8 mouse cellular contexts compared by ENCODE assay signal in the genomic region with DNA sequence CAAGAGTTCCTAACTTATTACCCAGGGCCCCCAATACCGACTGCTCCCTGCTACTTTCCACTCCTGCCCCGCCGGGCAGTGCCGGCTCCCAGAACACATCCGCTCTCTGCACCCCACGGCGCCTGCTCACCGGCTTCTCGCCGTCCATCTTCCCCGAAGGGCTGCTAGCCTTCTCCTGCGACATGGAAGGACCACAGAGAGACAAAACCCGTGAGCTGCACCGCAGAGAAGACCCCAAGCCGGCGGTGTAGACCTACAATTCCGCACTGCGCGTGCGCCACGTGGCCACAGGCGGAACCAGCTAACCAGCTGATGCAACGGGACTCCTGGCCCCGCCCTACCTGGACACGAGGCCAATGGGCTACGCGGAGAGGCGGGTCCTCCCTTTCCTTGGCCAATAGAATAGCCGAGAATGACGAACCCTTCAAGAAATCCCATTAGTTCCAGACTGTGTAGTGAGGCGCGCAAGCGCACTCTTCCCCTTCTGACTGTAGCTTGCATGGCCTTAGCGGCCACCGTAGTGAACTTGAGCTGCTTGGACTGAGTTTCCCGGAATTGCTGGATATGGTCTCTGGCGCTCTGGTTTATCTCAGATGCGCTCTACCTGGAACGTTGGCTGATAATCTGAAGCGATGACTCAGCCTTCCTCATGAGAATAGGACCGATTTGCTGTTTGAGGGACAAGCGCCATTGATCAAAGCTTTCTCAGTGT. TPM values are rescaled to one million over a fixed set of nuclear protein-coding genes. Genes with fewer than 3 reads are reported as not detected.
A peak's percentile ranks its signal among the peaks of the same experiment; 100 is the strongest.
DNase-seq lines count a peak whose midpoint lies in the region; ATAC-seq and TF ChIP-seq lines count a peak whose summit lies in the region.

Gene Tars, minus strand, starts transcription at position 310 of the 712 bp plus-strand sequence.

- peak; percentile 82; the same call in 1 of the 2 replicates for TF ChIP-seq POLR2A in bone marrow, adult 2 months (IDR thresholded peaks at IDR 0.05; ENCODE audit: borderline replicate concordance, control insufficient read depth, low read depth, low read length)
- TF ChIP-seq POLR2A in limb, embryonic 14.5 days (IDR thresholded peaks at IDR 0.05; ENCODE audit: borderline replicate concordance, extremely low read depth, insufficient read depth, insufficient read length), result 0 out of 2 replicates have a peak, but pooled peaks have one; percentile 34

- ATAC-seq in embryonic facial prominence, embryonic 15.5 days (ENCODE audit: insufficient number of reproducible peaks, low FRiP score, low TSS enrichment, low read depth), result peak; percentile 100
- peak; percentile 100 for ATAC-seq in limb, embryonic 14.5 days (ENCODE audit: low FRiP score, low read depth)
- peak; percentile 100 for ATAC-seq in midbrain, postnatal 0 days (ENCODE audit: low FRiP score)

- H3K36me3 ChIP-seq in embryonic facial prominence, embryonic 15.5 days, result 0 out of 2 replicates have a peak, but pooled peaks cover 15% of the 10 kb centered on the region
- H3K36me3 ChIP-seq in limb, embryonic 14.5 days (ENCODE audit: control insufficient read depth, insufficient read depth, low read length), result peaks cover 19% of the 10 kb centered on the region
- H3K36me3 ChIP-seq in midbrain, postnatal 0 days (ENCODE audit: insufficient read depth, low read length), result peaks cover 4% of the 10 kb centered on the region; the same call in 1 of the 2 replicates

- H3K4me2 ChIP-seq in embryonic facial prominence, embryonic 15.5 days (replicated peaks), result peak within 1 kb of the TSS; percentile 77
- peak within 1 kb of the TSS; percentile 78 for H3K4me2 ChIP-seq in limb, embryonic 14.5 days (replicated peaks; ENCODE audit: low read depth, low read length, severe bottlenecking)
- peak within 1 kb of the TSS; percentile 83 for H3K4me2 ChIP-seq in midbrain, postnatal 0 days (ENCODE audit: low read depth, low read length, poor library complexity, severe bottlenecking)

- H3K9ac ChIP-seq in embryonic facial prominence, embryonic 15.5 days, result peak within 1 kb of the TSS; percentile 74
- H3K9ac ChIP-seq in limb, embryonic 14.5 days (ENCODE audit: low read depth, low read length, severe bottlenecking), result peak within 1 kb of the TSS; percentile 77
- H3K9ac ChIP-seq in midbrain, postnatal 0 days (replicated peaks; ENCODE audit: low read length, poor library complexity, severe bottlenecking), result peak within 1 kb of the TSS; percentile 78

- H3K9me3 ChIP-seq in embryonic facial prominence, embryonic 15.5 days (replicated peaks), result no peaks in the 10 kb centered on the region
- H3K9me3 ChIP-seq in limb, embryonic 14.5 days (ENCODE audit: control insufficient read depth, low read length), result no peaks in the 10 kb centered on the region
- no peaks in the 10 kb centered on the region for H3K9me3 ChIP-seq in midbrain, postnatal 0 days (ENCODE audit: low read length)

- H3K27me3 ChIP-seq in embryonic facial prominence, embryonic 15.5 days, result peaks cover 4% of the 10 kb centered on the region; the same call in 1 of the 2 replicates
- no peaks in the 10 kb centered on the region for H3K27me3 ChIP-seq in limb, embryonic 14.5 days (ENCODE audit: control insufficient read depth, insufficient read depth, low read length)
- no peaks in the 10 kb centered on the region for H3K27me3 ChIP-seq in midbrain, postnatal 0 days (ENCODE audit: insufficient read depth, low read length)

- TF ChIP-seq CTCF in bone marrow, adult 2 months (IDR thresholded peaks at IDR 0.05; ENCODE audit: control insufficient read depth, insufficient read depth, low read length), result peak; percentile 9; the same call in 1 of the 2 replicates
- TF ChIP-seq CTCF in midbrain, postnatal 0 days (IDR thresholded peaks at IDR 0.05), result 0 out of 2 replicates have a peak, but pooled peaks have one; percentile 3

- under 1% methylated on average over 42 of the region's 42 CpGs for WGBS in bone marrow, adult 2 months
- WGBS in embryonic facial prominence, embryonic 15.5 days, result under 1% methylated on average over 42 of the region's 42 CpGs
- under 1% methylated on average over 42 of the region's 42 CpGs for WGBS in limb, embryonic 14.5 days
- under 1% methylated on average over 42 of the region's 42 CpGs for WGBS in midbrain, postnatal 0 days

- H3K27ac ChIP-seq in bone marrow, adult 2 months (ENCODE audit: control insufficient read depth, insufficient read depth, low read depth, low read length, poor library complexity), result peak within 1 kb of the TSS; percentile 26; the same call in 1 of the 2 replicates
- H3K27ac ChIP-seq in embryonic facial prominence, embryonic 15.5 days (replicated peaks), result peak within 1 kb of the TSS; percentile 80
- H3K27ac ChIP-seq in limb, embryonic 14.5 days (replicated peaks; ENCODE audit: low read depth, low read length), result peak within 1 kb of the TSS; percentile 58; the same call in 1 of the 2 replicates
- H3K27ac ChIP-seq in midbrain, postnatal 0 days (ENCODE audit: low read depth, low read length), result peak within 1 kb of the TSS; percentile 38; the same call in 1 of the 2 replicates

- no peaks in the 10 kb centered on the region; the same call in 1 of the 2 replicates for H3K4me1 ChIP-seq in bone marrow, adult 2 months (ENCODE audit: control insufficient read depth, insufficient read depth, low read length)
- peaks cover 15% of the 10 kb centered on the region for H3K4me1 ChIP-seq in embryonic facial prominence, embryonic 15.5 days
- peaks cover 7% of the 10 kb centered on the region for H3K4me1 ChIP-seq in limb, embryonic 14.5 days (ENCODE audit: control insufficient read depth, insufficient read depth, low read length)
- peaks cover 7% of the 10 kb centered on the region; the same call in 1 of the 2 replicates for H3K4me1 ChIP-seq in midbrain, postnatal 0 days (ENCODE audit: insufficient read depth, low read length)

- peak; percentile 99 for DNase-seq in 416B (ENCODE audit: low read depth)
- peak; percentile 98 for DNase-seq in heart, adult 8-10 months (ENCODE audit: low spot score)
- peak; percentile 99 for DNase-seq in kidney, adult 9 months
- DNase-seq in limb, embryonic 14.5 days (ENCODE audit: low spot score), result peak; percentile 100
- DNase-seq in midbrain, postnatal 0 days (ENCODE audit: low spot score), result peak; percentile 100
- DNase-seq in spleen, postnatal 14 days (ENCODE audit: low spot score in 2 of 2), result peak; percentile 86 to 90

- peak within 1 kb of the TSS; percentile 86 for H3K4me3 ChIP-seq in bone marrow, adult 2 months (replicated peaks; ENCODE audit: control insufficient read depth, low read depth, low read length)
- H3K4me3 ChIP-seq in embryonic facial prominence, embryonic 15.5 days (replicated peaks), result peak within 1 kb of the TSS; percentile 66
- H3K4me3 ChIP-seq in limb, embryonic 14.5 days (replicated peaks; ENCODE audit: low read length), result peak within 1 kb of the TSS; percentile 85
- H3K4me3 ChIP-seq in midbrain, postnatal 0 days (ENCODE audit: low read depth, low read length), result peak within 1 kb of the TSS; percentile 88

RNA-seq across cellular contexts. Expression of gene Tars, which starts in this region (rescaled TPM):
- 21.6 and 38.9 TPM in 2 replicates for polyA plus RNA-seq in bone marrow, adult 2 months (2011; ENCODE audit: insufficient read depth, insufficient read length, low replicate concordance, missing spikeins)
- polyA plus RNA-seq in embryonic facial prominence, embryonic 15.5 days (2015; fragmentation: Nextera tagmentation; extraction: Ambion mirVana), result 59.9 and 61.8 TPM in 2 replicates
- 10 to 100 TPM; 21.6 to 24.7 (median 24.0) TPM for total RNA-seq in heart, adult 8-10 months (2022)
- 46.8 and 60.0 TPM in 2 replicates for polyA plus RNA-seq in limb, embryonic 14.5 days (2012; rRNA removed)
- 67.0 and 70.2 TPM in 2 replicates for polyA plus RNA-seq in limb, embryonic 14.5 days (2014; fragmentation: Nextera tagmentation; extraction: Ambion mirVana)
- 27.6 and 31.0 TPM in 2 replicates for total RNA-seq in midbrain, postnatal 0 days (2014; rRNA removed)
- 33.6 and 35.2 TPM in 2 replicates for polyA plus RNA-seq in midbrain, postnatal 0 days (2015; fragmentation: Nextera tagmentation; extraction: Ambion mirVana)

Comparison
In these comparisons a context has a peak if more than half of its experiments do, and no peak if none do; other contexts are left out.
1. Peak in every context shown above with its lines: DNase-seq, ATAC-seq, H3K4me3 ChIP-seq and H3K27ac ChIP-seq.
2. H3K27ac ChIP-seq: peak in every context shown above with its lines; median percentile 80 in embryonic facial prominence, embryonic 15.5 days; 58 in limb, embryonic 14.5 days; 38 in midbrain, postnatal 0 days; 26 in bone marrow, adult 2 months.